Mouse (Mus musculus) stomach, postnatal 0 days (tissue): ENCODE data around the gene Bicd1. TPM values are rescaled to one million over a fixed set of nuclear protein-coding genes. Genes with fewer than 3 reads are reported as not detected.
"Not testable (repeated sequence)": the region's sequence is repeated elsewhere in the genome, so short reads cannot be mapped to it uniquely, and the experiment has no call there.

ENCODE experiments used
- ATAC-seq: fragments of 200-750 bp; cut with Nextera tagmentation; 2 replicates; pipeline ENCODE4 v1.8.0; 2017; ENCODE audit not compliant: low FRiP score, low TSS enrichment
- DNase-seq: peaks from one replicate; pipeline ENCODE4 v3.0.0-alpha.2; 2016; ENCODE audit warnings: low spot score
- H3K27ac ChIP-seq: fragments of 300-500 bp; sonication (generic); replicated peaks from 2 replicates; pipeline ENCODE4 v1.5.1; 2014; ENCODE audit warnings: mild to moderate bottlenecking, control low read depth
- H3K27me3 ChIP-seq: fragments of 300-500 bp; sonication (generic); 2 replicates; pipeline ENCODE4 v1.6.1; 2014; ENCODE audit warnings: low read length; ENCODE audit not compliant: control insufficient read depth, insufficient read depth
- H3K36me3 ChIP-seq: fragments of 300-500 bp; sonication (generic); 2 replicates; pipeline ENCODE4 v1.6.1; 2014; ENCODE audit warnings: low read length, mixed read lengths; ENCODE audit not compliant: control insufficient read depth, insufficient read depth
- H3K4me1 ChIP-seq: fragments of 300-500 bp; sonication (generic); replicated peaks from 2 replicates; pipeline ENCODE4 v1.6.1; 2014; ENCODE audit warnings: antibody characterized with exemption; ENCODE audit not compliant: control insufficient read depth, insufficient read depth
- H3K4me2 ChIP-seq: fragments of 300-500 bp; sonication (generic); replicated peaks from 2 replicates; pipeline ENCODE4 v1.6.1; 2014; ENCODE audit warnings: low read depth, mild to moderate bottlenecking, control low read depth, moderate library complexity
- H3K4me3 ChIP-seq: fragments of 300-500 bp; sonication (generic); 2 replicates; pipeline ENCODE4 v1.5.1; 2014; ENCODE audit warnings: low read depth, low read length, control low read depth
- H3K9ac ChIP-seq: fragments of 300-500 bp; sonication (generic); 2 replicates; pipeline ENCODE4 v1.6.1; 2014; ENCODE audit warnings: mild to moderate bottlenecking, low read length, control low read depth, mixed read lengths
- H3K9me3 ChIP-seq: fragments of 300-500 bp; sonication (generic); 2 replicates; pipeline ENCODE4 v1.6.1; 2016; ENCODE audit warnings: low read length; ENCODE audit not compliant: control insufficient read depth
- CTCF ChIP-seq: IDR thresholded peaks from 2 replicates; pipeline ENCODE4 v1.5.1; 2016; ENCODE audit warnings: antibody characterized with exemption, low read depth, mild to moderate bottlenecking, moderate library complexity
- EP300 ChIP-seq: optimal IDR thresholded peaks from 2 replicates; pipeline ENCODE3; 2016; ENCODE audit warnings: antibody characterized with exemption
- WGBS: fragments of 180-500 bp; shearing (Covaris S2); extraction: QIAGEN DNeasy Blood & Tissue Kit; methylation state at CpG from one replicate; pipeline ENCODE4 v1.1.7; 2014; 5-methylcytosine and 5-hydroxymethylcytosine counted together
- polyA plus RNA-seq: library from polyadenylated mRNA; unstranded; fragments of >200 nt; fragmentation: Nextera tagmentation; extraction: Ambion mirVana; gene quantifications from 2 replicates; pipeline ENCODE4 v1.2.1, GENCODE M21; 2015

Bicd1 gene
- polyA plus RNA-seq, 1 experiment from 2014 or later: 4.5 TPM

- no peak overlapping the region for H3K4me3 ChIP-seq
- H3K9me3 ChIP-seq: no peaks in the 10 kb centered on the region
- no peaks in the 10 kb centered on the region for H3K27me3 ChIP-seq
- H3K4me1 ChIP-seq: no peaks in the 10 kb centered on the region
- no peaks in the 10 kb centered on the region for H3K36me3 ChIP-seq
- no peak for DNase-seq
- TF ChIP-seq CTCF: no peak
- TF ChIP-seq EP300: no peak
- H3K9ac ChIP-seq: no peak overlapping the region
- H3K4me2 ChIP-seq: no peak overlapping the region
- 82% methylated on average over 15 of the region's 15 CpGs for WGBS
- no peak overlapping the region for H3K27ac ChIP-seq
- ATAC-seq: no peak
Measured at GRCm38 (mm10) chr6:149471477-149471876, 62.8 kb downstream of the Bicd1 start.

DNA sequence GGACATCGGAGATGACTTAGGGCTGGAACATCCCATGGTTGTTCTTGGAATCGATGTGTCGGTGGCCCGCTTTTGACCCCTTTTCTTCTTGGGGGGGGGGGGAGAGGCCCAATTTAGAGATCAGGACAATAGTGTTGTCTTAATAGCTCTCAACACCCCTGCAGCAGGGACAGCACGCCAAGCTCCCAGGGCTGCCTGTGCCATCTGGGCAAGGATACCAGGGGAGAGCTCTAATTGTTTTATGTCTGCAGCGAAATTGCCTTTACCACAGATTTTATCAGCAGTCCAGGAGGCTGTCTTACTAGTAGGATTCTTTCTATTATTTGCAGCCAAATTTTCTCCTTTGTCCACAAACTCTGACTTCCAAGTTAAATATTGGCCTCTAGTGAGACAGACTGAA lies 63.8 kb downstream of the Bicd1 start:
- H3K9ac ChIP-seq, H3K9me3 ChIP-seq, H3K4me2 ChIP-seq, H3K27me3 ChIP-seq, H3K4me1 ChIP-seq, H3K36me3 ChIP-seq, H3K4me3 ChIP-seq, DNase-seq, ATAC-seq, H3K27ac ChIP-seq: not testable (repeated sequence)
- WGBS: 92% methylated on average over 6 of the region's 6 CpGs

DNA sequence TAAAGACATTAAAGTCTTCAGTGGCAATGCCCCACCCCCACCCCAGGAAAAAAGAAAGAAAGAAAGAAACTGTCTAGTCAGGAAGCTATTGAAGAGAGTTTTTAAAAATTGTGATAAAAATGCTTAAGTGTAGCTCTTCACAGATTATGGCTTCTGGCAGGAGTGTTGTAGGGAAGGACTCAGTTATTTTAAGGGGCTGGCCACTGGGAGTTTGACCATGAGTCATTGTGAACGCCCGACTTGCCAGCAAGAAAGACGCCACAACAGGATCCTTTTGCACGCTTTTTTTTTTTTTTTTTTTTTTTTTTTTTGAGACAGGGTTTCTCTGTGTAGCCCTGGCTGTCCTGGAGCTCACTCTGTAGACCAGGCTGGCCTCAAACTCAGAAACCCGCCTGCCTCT lies 73.2 kb downstream of the Bicd1 start:
- WGBS: 97% methylated on average over 5 of the region's 5 CpGs
- not testable (repeated sequence) for DNase-seq, H3K36me3 ChIP-seq, H3K9me3 ChIP-seq, ATAC-seq, H3K9ac ChIP-seq, H3K4me1 ChIP-seq, H3K4me2 ChIP-seq, H3K27me3 ChIP-seq, H3K4me3 ChIP-seq, H3K27ac ChIP-seq

DNA sequence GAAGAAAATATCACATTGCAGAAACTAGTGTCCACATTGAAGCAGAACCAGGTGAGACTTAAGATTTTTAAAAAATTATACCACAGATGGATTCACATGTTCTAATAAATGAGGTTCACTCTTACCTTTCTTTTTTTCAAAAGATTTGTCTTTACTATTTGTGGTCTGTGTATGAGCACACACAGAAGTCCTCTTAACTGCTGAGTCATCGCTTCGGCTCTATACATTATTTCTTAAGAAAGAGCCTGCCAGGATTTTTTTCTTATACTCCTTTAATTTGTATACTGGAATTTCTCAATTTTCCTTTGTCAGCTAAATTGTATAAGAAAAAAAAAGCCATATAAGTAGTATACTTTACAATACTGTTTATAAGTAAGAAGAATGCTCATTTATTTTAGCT lies 86.0 kb downstream of the Bicd1 start:
- no peaks in the 10 kb centered on the region for H3K4me1 ChIP-seq
- WGBS: 89% methylated on average over 2 of the region's 2 CpGs
- H3K9ac ChIP-seq: no peak overlapping the region
- H3K9me3 ChIP-seq: no peaks in the 10 kb centered on the region
- no peak overlapping the region for H3K27ac ChIP-seq
- no peak overlapping the region for H3K4me2 ChIP-seq
- H3K27me3 ChIP-seq: no peaks in the 10 kb centered on the region
- H3K4me3 ChIP-seq: no peak overlapping the region
- TF ChIP-seq CTCF (no peak), EP300 (no peak)
- no peak for DNase-seq
- H3K36me3 ChIP-seq: no peaks in the 10 kb centered on the region
- no peak for ATAC-seq

DNA sequence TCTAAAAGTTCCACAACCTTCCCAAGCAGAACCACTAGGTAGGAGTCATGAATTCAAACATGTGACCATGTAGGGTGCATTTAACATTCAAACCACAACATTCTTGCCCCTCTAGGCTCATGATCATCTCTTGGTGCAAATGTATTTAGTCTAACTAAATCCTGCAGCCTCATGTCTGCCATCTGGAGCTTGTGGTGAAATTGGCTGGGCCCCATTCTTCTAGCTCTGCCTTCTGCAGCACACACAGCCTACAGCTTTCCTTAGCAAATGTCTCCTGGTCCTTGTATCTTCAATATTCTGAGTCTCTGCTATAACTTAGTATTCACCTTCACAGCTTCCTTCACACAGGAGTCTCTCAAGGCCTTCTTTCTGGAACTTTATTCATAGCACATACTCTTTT lies 87.2 kb downstream of the Bicd1 start:
- Histone ChIP-seq H3K9ac (no peak overlapping the region), H3K27ac (no peak overlapping the region), H3K27me3 (no peaks in the 10 kb centered on the region), H3K4me1 (no peaks in the 10 kb centered on the region), H3K4me3 (no peak overlapping the region), H3K4me2 (no peak overlapping the region), H3K9me3 (no peaks in the 10 kb centered on the region), H3K36me3 (no peaks in the 10 kb centered on the region)
- no peak for ATAC-seq
- no peak for DNase-seq
- no peak for TF ChIP-seq CTCF
- TF ChIP-seq EP300: no peak

- no peaks in the 10 kb centered on the region for H3K36me3 ChIP-seq
- 1% methylated on average over 19 of the region's 19 CpGs for WGBS
- peak; percentile 76 for DNase-seq
- no peaks in the 10 kb centered on the region for H3K9me3 ChIP-seq
- no peak for TF ChIP-seq CTCF
- no peak for TF ChIP-seq EP300
- ATAC-seq: peak; percentile 99
- peak overlapping the region; percentile 50 for H3K4me3 ChIP-seq
- 0 out of 2 replicates have a peak, but pooled peaks cover 2% of the 10 kb centered on the region for H3K4me1 ChIP-seq
- H3K9ac ChIP-seq: peak overlapping the region; percentile 38; the same call in 1 of the 2 replicates
- H3K27me3 ChIP-seq: no peaks in the 10 kb centered on the region
- H3K27ac ChIP-seq: no peak overlapping the region
- H3K4me2 ChIP-seq: peak overlapping the region; percentile 88
Measured at GRCm38 (mm10) chr6:149565720-149566498, 157.2 kb downstream of the Bicd1 start.
